Mouse (Mus musculus): ENCODE measurements at regions not wholly inside any gene's neighbourhood (a gene's known extent, or its start where the extent isn't known, plus 50 kb on each side); places are given as distances from the start of the nearest gene placed in this dataset.

GRCm38 (mm10) chr7:95460889-95461288 lies 710.2 kb upstream of the Tenm4 start:
- DNase-seq: no peak

GRCm38 (mm10) chr7:95465506-95465905 lies 705.5 kb upstream of the Tenm4 start:
- no peak for DNase-seq

GRCm38 (mm10) chr7:95467028-95467427 lies 704.0 kb upstream of the Tenm4 start:
- DNase-seq: no peak

DNA sequence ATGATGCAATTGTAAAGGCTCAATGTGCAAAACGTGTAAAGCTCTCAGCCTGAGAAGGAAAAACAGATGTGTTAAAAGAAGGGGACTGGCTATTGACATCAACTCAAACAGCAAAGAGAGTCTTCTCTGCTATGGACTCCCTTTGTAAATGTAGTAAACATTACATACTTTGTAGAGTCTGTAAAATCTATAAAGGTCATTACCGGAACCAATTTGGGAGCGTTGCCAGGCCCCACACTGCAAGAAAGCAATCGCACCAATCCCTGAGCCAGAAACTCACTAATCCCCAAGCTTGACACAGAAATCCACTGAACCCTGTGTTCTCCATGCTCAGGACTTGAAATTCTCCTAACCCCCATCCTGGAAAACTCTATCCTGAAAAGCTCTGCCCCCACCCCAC lies 697.2 kb upstream of the Tenm4 start:
- DNase-seq: no peak

DNA sequence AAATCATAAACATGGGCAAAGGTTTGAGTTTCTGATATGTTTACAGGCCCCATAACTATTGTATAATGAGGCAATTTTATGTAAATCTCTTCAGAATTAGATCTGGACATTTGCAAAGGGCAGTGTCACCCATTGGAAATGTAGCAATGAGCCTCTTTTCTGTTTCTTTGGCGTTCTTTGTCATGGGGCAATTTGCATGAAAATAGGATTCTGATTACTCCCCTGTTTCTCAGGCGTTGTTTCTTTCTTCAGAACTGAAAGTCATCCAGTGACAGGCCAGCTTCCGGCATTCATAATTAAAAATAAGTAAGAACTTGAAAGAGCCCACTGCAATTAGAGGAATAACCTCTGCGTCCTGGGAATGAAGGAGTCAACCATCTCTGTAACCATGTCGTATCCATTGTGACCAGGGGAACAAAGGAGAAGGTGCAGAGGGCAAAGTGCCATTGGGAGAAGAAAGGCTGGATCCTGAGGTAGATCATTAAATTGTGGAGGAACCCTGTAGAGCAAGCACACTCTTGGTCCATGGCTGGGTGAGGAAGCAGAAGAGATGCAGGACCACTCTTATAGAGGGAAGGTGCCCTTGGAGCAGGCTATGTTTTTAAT lies 690.8 kb upstream of the Tenm4 start:
- no peak for DNase-seq

DNA sequence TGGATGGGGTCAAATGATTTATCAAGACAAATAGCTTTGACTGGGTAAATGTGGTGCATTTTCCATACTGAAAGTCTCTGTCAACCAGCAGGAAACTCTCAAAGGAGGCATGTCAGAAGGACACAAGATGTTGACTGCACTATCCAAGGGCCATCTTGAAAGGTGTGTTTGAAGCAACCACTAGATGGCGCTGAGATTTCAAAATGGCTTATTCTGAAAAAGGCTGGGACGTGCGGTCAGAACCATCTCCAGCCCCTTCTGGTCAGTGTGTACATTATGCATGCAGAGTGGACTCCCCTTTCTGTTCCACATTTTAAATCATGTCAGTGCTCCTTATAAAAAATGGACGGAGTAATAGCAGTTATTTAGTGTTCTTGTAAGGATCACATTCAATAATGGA lies 681.4 kb upstream of the Tenm4 start:
- peak; percentile 14 for DNase-seq

GRCm38 (mm10) chr7:95494793-95495192 lies 676.3 kb upstream of the Tenm4 start:
- DNase-seq: no peak

- no peak for DNase-seq
Measured at GRCm38 (mm10) chr7:95502959-95503358, 668.1 kb upstream of the Tenm4 start.

DNA sequence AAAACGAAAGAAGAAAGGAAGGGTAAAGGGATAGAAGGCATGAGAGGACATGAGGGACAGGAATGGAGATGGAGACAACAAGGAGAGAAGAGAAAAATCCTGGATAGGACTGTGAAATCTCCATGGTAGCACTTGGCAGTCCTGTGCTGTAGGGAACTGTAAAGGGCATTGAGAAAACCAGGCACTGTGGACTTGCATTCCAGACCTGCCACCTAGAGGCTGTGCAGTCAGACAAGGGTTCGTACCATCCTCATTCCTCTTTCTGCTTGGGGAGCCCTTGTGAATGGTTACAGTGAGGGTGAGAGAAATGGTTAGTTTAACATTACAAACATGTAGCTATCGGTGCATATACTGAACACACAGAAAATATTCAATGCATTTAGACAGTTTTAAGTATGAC lies 623.8 kb upstream of the Tenm4 start:
- DNase-seq: no peak

- no peak for DNase-seq
Measured at GRCm38 (mm10) chr7:95550099-95550498, 620.9 kb upstream of the Tenm4 start.

- no peak for DNase-seq
Measured at GRCm38 (mm10) chr7:95551798-95552387, 619.2 kb upstream of the Tenm4 start.

GRCm38 (mm10) chr7:95558589-95558988 lies 612.5 kb upstream of the Tenm4 start:
- no peak for DNase-seq

GRCm38 (mm10) chr7:95578633-95579032 lies 592.4 kb upstream of the Tenm4 start:
- DNase-seq: no peak

- no peak for DNase-seq
Measured at GRCm38 (mm10) chr7:95581325-95581724, 589.7 kb upstream of the Tenm4 start.

- DNase-seq: no peak
Measured at GRCm38 (mm10) chr7:95598339-95598738, 572.7 kb upstream of the Tenm4 start.

DNA sequence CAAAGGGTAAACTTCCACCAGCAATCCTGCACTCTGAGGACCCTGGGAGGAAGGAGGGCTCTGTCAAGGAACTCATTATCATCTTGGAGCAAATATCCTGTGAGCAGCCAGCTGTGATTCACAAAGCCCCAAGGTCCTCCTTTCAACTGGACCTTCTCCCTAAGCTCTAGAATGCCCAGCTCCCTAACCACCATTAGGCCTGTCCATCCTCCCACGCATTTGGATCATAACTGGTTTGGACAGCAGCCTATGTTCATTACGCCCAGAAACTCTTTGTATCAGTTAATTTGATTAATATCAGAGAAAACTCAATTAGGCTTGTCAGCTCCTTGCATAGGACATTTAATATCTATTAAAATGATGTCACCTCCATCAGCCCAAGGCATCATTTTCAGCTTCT lies 557.3 kb upstream of the Tenm4 start:
- DNase-seq: no peak

DNA sequence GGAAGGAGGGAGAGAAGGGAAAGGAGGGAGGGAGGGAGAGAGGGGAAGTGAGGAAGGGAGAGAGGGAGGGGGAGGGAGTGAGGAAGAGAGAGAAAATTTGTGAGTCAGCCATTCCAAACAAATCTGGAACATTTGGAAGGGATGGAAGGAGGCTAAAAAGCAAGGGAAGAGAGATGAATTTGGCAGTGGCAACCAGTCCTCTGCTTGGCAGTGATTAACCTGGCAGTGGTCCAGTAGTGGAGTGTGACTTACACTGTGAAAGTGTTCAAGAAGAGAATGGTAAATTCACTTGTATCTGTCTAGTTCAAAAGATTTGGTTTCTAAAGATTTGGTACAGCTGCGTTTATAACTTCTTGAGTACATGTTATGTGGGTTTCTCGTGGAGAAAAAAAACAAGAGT lies 553.7 kb upstream of the Tenm4 start:
- DNase-seq: peak; percentile 29

DNA sequence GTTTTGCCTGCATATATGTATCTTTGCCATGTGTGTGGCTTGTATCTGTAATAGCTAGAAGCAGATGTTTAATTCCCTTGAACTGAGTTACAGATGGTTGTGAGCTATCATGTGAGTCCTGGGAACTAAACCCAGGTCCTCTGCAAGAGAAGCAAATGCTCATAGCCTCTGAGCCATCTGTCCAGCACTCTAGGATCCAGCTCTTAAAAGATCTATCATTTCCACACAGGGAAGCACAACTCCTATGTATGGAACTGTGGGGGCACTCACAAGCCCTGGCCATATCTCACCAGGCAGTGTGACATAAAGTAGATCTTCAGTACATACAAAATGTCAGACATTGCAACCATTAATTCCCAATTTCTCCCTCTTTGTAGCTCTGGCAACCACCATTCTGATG lies 552.9 kb upstream of the Tenm4 start:
- peak; percentile 2 for DNase-seq

- DNase-seq: no peak
Measured at GRCm38 (mm10) chr7:95620079-95620478, 551.0 kb upstream of the Tenm4 start.

DNA sequence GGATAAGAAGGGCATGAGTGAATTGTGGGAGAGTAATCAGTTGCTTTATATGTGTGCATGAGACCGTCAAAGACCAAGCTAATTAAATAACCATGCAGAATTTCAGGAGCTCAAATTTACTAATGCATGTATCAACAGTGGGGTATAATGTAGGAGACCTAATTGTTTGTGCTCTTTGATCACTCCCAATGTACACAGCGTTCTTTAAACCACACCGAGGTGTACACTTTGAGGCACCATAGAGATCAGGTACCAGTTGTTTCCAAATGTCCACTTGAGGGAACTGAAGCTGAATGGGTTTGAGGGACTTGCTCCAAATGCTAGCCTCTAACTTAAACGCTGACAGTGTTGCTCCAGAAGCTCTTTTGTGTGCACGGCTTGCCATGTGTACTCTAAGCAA lies 530.4 kb upstream of the Tenm4 start:
- DNase-seq: no peak

- DNase-seq: no peak
Measured at GRCm38 (mm10) chr7:95674319-95674718, 496.7 kb upstream of the Tenm4 start.

- no peak for DNase-seq
Measured at GRCm38 (mm10) chr7:95682521-95682920, 488.5 kb upstream of the Tenm4 start.

DNA sequence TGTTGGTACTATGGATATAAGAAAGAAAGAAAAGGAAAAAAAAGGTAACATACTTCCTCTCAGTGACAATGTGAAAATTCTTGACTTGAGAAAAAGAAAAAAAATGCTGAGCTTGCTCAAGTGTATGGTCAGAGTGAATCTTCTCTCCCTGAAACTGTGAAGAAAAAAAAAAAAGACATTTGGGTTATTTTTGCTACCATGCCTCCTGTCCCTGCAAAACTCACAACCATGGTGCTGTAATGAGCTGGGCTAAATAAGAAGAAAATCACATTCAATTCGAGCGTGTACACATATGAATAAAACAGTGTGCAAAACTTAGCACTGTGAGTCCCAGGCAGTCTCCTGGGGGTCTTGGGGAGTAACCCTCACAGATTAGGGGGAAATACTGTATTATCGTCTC lies 483.3 kb upstream of the Tenm4 start:
- DNase-seq: no peak

DNA sequence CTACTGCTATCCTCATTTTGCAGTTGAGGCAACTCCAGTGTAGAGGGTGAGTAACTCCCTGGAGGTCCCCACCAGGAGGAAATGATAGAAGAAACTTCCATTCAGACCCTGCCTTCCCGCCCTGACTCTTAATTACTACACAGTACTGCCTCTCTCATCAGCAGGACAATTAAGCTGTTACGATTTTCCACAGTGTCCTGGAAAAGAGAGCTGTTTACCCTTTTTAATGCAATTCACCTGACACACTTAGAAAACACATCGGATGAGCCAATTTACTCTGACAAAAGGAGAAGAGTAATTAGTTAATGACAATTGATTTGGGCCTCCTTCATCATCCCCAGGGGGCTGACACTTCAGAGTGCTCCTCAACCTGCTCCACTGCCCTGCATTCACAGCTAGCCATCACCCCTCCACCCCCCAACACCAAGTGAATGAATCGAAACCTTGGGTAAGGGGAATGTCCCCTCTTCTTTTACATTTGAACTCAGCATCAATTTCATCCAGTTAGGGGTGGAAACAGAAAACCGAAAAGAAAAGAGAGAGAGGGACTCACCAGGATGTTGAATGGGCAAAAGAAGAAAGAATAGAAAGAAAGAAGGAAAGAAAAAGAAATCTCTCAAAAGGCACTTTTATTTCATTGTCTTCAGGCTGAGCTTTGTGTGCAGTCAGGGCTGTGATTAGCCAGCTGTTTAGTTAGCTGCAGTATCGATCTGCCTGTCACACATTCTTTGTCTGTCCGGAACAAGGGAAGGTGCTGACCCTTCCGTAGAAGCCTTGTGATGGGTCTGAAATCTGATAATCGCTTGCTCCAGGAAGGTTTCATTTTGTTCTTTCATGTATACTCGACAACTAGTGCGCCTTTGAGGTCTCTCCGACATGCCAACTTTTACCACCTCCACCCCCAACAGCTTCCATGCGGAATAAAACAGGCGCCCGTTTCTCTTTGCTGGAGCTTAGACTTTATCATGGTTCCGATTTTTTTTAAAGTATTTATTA lies 482.6 kb upstream of the Tenm4 start:
- DNase-seq: no peak
